Mouse (Mus musculus): Measurements from ENCODE around the gene Lrp2. TPM values are rescaled to one million over a fixed set of nuclear protein-coding genes. Genes with fewer than 3 reads are reported as not detected.

Lrp2 gene
- total and polyA plus RNA-seq, 3 experiments, result 0.16 TPM; not detected in 2

DNA sequence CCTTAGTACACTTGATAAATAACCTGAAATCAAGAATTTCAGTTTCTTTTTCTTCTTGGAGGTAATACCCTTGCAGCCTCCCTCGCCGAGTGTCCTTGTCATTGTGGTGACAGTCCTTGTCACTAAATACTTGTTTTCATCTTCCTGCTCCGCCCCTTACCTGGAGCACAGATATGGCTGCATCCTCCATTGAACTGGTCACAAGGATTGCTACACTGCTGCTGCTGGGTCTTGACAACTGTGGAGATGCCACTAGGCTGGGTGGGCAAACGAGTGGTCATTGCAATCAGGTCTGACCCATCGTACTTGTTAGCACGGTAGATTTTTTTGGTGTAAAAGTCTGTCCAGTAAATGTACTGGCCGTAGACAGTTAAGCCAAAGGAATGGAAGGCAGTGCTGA, 104.9 kb downstream of the Lrp2 start:
- H3K9me3 ChIP-seq (replicated peaks), result no peaks in the 10 kb centered on the region
- no peaks in the 10 kb centered on the region for H3K36me3 ChIP-seq (replicated peaks)
- no peak for TF ChIP-seq TAL1 (conservative IDR thresholded peaks at IDR 0.05; ENCODE audit: low read depth, low read length)
- TF ChIP-seq CTCF (IDR thresholded peaks at IDR 0.05; ENCODE audit: low read depth, low read length), result no peak
- TF ChIP-seq GATA1 (IDR thresholded peaks at IDR 0.05; ENCODE audit: borderline replicate concordance, low read length), result no peak
- TF ChIP-seq POLR2AphosphoS5 (IDR thresholded peaks at IDR 0.05; ENCODE audit: insufficient replicate concordance, low read depth, low read length), result no peak
- TF ChIP-seq GATA2 (IDR thresholded peaks at IDR 0.05; ENCODE audit: borderline replicate concordance, low read depth, low read length), result no peak
- DNase-seq (ENCODE audit: low spot score) (no peak), ATAC-seq (ENCODE audit: extremely low read depth, insufficient number of reproducible peaks, low FRiP score, poor library complexity, severe bottlenecking) (no peak)
- no peaks in the 10 kb centered on the region for H3K27me3 ChIP-seq (ENCODE audit: insufficient read depth, low read length)
- H3K4me3 ChIP-seq (ENCODE audit: low read depth, low read length), result no peak overlapping the region
- H3K4me1 ChIP-seq (ENCODE audit: insufficient read depth, low read depth, low read length), result no peaks in the 10 kb centered on the region

DNA sequence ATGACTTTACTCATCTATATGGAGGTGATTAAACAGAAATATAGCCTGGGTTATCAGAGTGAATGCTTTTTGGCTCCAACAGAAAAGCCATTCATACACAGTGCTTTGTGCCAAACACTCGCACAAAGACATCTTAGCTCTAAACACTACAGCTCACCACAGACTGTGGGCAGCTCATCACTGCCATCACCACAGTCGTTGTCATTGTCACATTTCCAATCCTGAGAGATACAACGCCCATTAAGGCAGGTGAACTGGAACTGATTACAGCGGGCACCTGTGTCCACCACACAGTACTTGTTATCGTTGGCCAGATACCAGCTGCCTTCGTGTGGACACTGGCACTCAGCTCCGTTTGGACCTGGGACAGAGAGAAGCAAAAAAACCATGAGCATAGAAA, 106.0 kb downstream of the Lrp2 start:
- TF ChIP-seq GATA2 (IDR thresholded peaks at IDR 0.05; ENCODE audit: borderline replicate concordance, low read depth, low read length), result no peak
- no peak for TF ChIP-seq TAL1 (conservative IDR thresholded peaks at IDR 0.05; ENCODE audit: low read depth, low read length)
- TF ChIP-seq POLR2AphosphoS5 (IDR thresholded peaks at IDR 0.05; ENCODE audit: insufficient replicate concordance, low read depth, low read length), result no peak
- no peak for TF ChIP-seq GATA1 (IDR thresholded peaks at IDR 0.05; ENCODE audit: borderline replicate concordance, low read length)
- TF ChIP-seq CTCF (IDR thresholded peaks at IDR 0.05; ENCODE audit: low read depth, low read length), result no peak
- no peak for DNase-seq (ENCODE audit: low spot score)
- Histone ChIP-seq H3K4me1 (ENCODE audit: insufficient read depth, low read depth, low read length) (no peaks in the 10 kb centered on the region), H3K27me3 (ENCODE audit: insufficient read depth, low read length) (no peaks in the 10 kb centered on the region), H3K9me3 (replicated peaks) (no peaks in the 10 kb centered on the region), H3K4me3 (ENCODE audit: low read depth, low read length) (no peak overlapping the region), H3K36me3 (replicated peaks) (no peaks in the 10 kb centered on the region)
- no peak for ATAC-seq (ENCODE audit: extremely low read depth, insufficient number of reproducible peaks, low FRiP score, poor library complexity, severe bottlenecking)

DNA sequence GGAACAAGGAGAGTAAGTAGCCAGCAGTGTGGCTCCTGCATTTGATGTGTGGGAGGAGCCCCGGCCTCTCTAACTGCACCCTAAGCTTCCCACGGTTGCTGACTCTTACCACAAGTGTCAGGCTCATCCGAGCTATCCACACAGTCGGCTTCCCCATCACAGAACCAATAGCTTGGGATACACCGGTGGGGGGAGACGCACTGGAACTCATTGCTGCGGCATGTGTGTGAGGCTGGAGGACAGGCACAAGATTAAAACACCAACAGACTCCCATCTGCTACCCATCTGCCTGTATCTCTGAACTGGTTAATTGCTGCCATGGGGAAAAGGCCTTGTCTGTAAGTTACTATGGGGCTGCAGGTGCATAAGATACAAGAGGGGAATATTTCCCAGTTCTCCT, 109.0 kb downstream of the Lrp2 start:
- no peak for TF ChIP-seq CTCF (IDR thresholded peaks at IDR 0.05; ENCODE audit: low read depth, low read length)
- TF ChIP-seq GATA2 (IDR thresholded peaks at IDR 0.05; ENCODE audit: borderline replicate concordance, low read depth, low read length), result no peak
- TF ChIP-seq GATA1 (IDR thresholded peaks at IDR 0.05; ENCODE audit: borderline replicate concordance, low read length), result no peak
- TF ChIP-seq TAL1 (conservative IDR thresholded peaks at IDR 0.05; ENCODE audit: low read depth, low read length), result no peak
- no peak for TF ChIP-seq POLR2AphosphoS5 (IDR thresholded peaks at IDR 0.05; ENCODE audit: insufficient replicate concordance, low read depth, low read length)

DNA sequence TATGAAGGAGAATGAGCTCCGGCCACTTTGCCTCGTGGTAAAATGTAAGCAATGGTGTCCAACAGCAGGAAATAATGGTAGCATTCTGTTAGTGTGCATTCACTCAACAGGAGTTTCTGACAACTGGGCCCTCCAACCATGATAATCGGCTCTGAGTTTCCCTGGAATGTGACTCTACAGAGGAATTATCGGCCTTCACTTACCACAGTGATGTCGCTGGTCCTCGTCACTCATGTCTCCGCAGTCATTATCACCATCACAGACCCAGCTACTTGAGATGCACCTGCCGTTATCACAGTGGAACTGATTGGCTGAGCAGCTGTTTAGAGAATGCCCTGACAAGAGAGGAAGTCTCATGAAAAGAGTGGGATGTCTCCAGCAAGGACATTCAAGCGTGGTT, 110.7 kb downstream of the Lrp2 start:
- ATAC-seq (ENCODE audit: extremely low read depth, insufficient number of reproducible peaks, low FRiP score, poor library complexity, severe bottlenecking) (no peak), DNase-seq (ENCODE audit: low spot score) (no peak)
- Histone ChIP-seq H3K4me3 (ENCODE audit: low read depth, low read length) (no peak overlapping the region), H3K9me3 (replicated peaks) (no peaks in the 10 kb centered on the region), H3K4me1 (ENCODE audit: insufficient read depth, low read depth, low read length) (no peaks in the 10 kb centered on the region), H3K36me3 (replicated peaks) (no peaks in the 10 kb centered on the region), H3K27me3 (ENCODE audit: insufficient read depth, low read length) (no peaks in the 10 kb centered on the region)
- no peak for TF ChIP-seq GATA1 (IDR thresholded peaks at IDR 0.05; ENCODE audit: borderline replicate concordance, low read length)
- no peak for TF ChIP-seq GATA2 (IDR thresholded peaks at IDR 0.05; ENCODE audit: borderline replicate concordance, low read depth, low read length)
- TF ChIP-seq TAL1 (conservative IDR thresholded peaks at IDR 0.05; ENCODE audit: low read depth, low read length), result no peak

More for the DNA sequence above, 109.0 kb downstream of the Lrp2 start:
- no peaks in the 10 kb centered on the region for H3K9me3 ChIP-seq (replicated peaks)
- H3K36me3 ChIP-seq (replicated peaks), result no peaks in the 10 kb centered on the region
- no peaks in the 10 kb centered on the region for H3K4me1 ChIP-seq (ENCODE audit: insufficient read depth, low read depth, low read length)
- no peaks in the 10 kb centered on the region for H3K27me3 ChIP-seq (ENCODE audit: insufficient read depth, low read length)
- no peak for ATAC-seq (ENCODE audit: extremely low read depth, insufficient number of reproducible peaks, low FRiP score, poor library complexity, severe bottlenecking)
- no peak for DNase-seq (ENCODE audit: low spot score)
- no peak overlapping the region for H3K4me3 ChIP-seq (ENCODE audit: low read depth, low read length)

DNA sequence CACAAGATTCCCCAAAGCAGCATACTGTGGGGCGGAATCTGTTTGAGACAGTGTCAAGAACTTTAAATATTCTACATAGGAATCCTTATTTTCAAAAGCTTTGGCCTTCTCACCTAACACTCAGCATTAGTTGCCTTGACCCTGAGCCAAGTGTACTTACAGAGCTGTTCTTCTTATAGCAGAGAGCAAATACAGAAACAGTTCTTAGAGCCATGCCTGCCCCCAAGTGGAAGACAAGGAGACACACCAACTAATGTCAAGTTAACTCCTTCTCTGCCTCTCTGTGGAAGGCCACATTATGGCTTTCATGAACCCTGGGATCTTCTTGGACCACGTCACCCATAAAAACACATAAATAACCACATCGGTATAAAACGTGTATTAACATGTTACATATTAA, 114.0 kb downstream of the Lrp2 start:
- Histone ChIP-seq H3K4me3 (ENCODE audit: low read depth, low read length) (no peak overlapping the region), H3K9me3 (replicated peaks) (no peaks in the 10 kb centered on the region), H3K27me3 (ENCODE audit: insufficient read depth, low read length) (no peaks in the 10 kb centered on the region), H3K36me3 (replicated peaks) (no peaks in the 10 kb centered on the region), H3K4me1 (ENCODE audit: insufficient read depth, low read depth, low read length) (no peaks in the 10 kb centered on the region)
- DNase-seq (ENCODE audit: low spot score) (no peak), ATAC-seq (ENCODE audit: extremely low read depth, insufficient number of reproducible peaks, low FRiP score, poor library complexity, severe bottlenecking) (no peak)
- TF ChIP-seq GATA1 (IDR thresholded peaks at IDR 0.05; ENCODE audit: borderline replicate concordance, low read length) (no peak), CTCF (IDR thresholded peaks at IDR 0.05; ENCODE audit: low read depth, low read length) (no peak), POLR2AphosphoS5 (IDR thresholded peaks at IDR 0.05; ENCODE audit: insufficient replicate concordance, low read depth, low read length) (no peak), TAL1 (conservative IDR thresholded peaks at IDR 0.05; ENCODE audit: low read depth, low read length) (no peak), GATA2 (IDR thresholded peaks at IDR 0.05; ENCODE audit: borderline replicate concordance, low read depth, low read length) (no peak)

DNA sequence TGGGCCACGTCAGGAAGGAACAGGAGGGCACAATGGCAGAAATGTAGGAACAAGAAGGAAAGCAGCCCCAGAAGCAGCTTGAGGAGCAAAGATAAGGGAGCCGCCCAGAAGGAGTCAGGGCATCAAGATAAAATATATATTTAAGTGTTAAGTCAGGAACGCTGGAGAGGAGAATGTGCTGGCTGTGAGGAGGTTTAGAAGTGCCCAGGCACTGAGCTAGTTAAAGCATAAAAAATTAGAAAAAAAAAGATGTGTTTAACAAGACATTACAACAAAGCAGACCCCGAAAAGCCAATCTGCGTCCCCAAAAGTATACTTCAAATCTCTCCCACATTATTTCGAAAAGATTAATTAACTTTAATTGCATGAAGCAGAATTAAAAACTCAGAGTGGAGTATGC, 122.3 kb downstream of the Lrp2 start:
- TF ChIP-seq GATA2 (IDR thresholded peaks at IDR 0.05; ENCODE audit: borderline replicate concordance, low read depth, low read length) (no peak), GATA1 (IDR thresholded peaks at IDR 0.05; ENCODE audit: borderline replicate concordance, low read length) (no peak), CTCF (IDR thresholded peaks at IDR 0.05; ENCODE audit: low read depth, low read length) (no peak), TAL1 (conservative IDR thresholded peaks at IDR 0.05; ENCODE audit: low read depth, low read length) (no peak), POLR2AphosphoS5 (IDR thresholded peaks at IDR 0.05; ENCODE audit: insufficient replicate concordance, low read depth, low read length) (no peak)
- Histone ChIP-seq H3K4me3 (ENCODE audit: low read depth, low read length) (no peak overlapping the region), H3K9me3 (replicated peaks) (no peaks in the 10 kb centered on the region), H3K36me3 (replicated peaks) (no peaks in the 10 kb centered on the region), H3K4me1 (ENCODE audit: insufficient read depth, low read depth, low read length) (no peaks in the 10 kb centered on the region), H3K27me3 (ENCODE audit: insufficient read depth, low read length) (0 out of 2 replicates have a peak, but pooled peaks cover 2% of the 10 kb centered on the region)
- no peak for DNase-seq (ENCODE audit: low spot score)
- ATAC-seq (ENCODE audit: extremely low read depth, insufficient number of reproducible peaks, low FRiP score, poor library complexity, severe bottlenecking), result no peak
